Comparison of ENCODE assay signal across 8 mouse cellular contexts in genomic region chr12:87146966-87147365, GRCm38 (mm10). TPM values are rescaled to one million over a fixed set of nuclear protein-coding genes. Genes with fewer than 3 reads are reported as not detected.
A peak's percentile ranks its signal among the peaks of the same experiment; 100 is the strongest.
DNase-seq lines count a peak whose midpoint lies in the region; ATAC-seq and TF ChIP-seq lines count a peak whose summit lies in the region.

TSS of gene Gstz1 (plus strand) at chr12:87147165.

- peaks cover 10% of the 10 kb centered on the region for H3K9me3 ChIP-seq in embryonic facial prominence, embryonic 14.5 days (ENCODE audit: control insufficient read depth, low read length)
- no peaks in the 10 kb centered on the region for H3K9me3 ChIP-seq in limb, embryonic 13.5 days
- H3K9me3 ChIP-seq in midbrain, embryonic 16.5 days (replicated peaks; ENCODE audit: control insufficient read depth, low read length, poor library complexity, severe bottlenecking), result 0 out of 2 replicates have a peak, but pooled peaks cover 2% of the 10 kb centered on the region

- no peak for TF ChIP-seq CTCF in heart, adult 2 months (IDR thresholded peaks at IDR 0.05)

- ATAC-seq in embryonic facial prominence, embryonic 14.5 days (ENCODE audit: low read depth), result peak; percentile 87
- ATAC-seq in limb, embryonic 13.5 days (ENCODE audit: low FRiP score, low read depth), result peak; percentile 88
- ATAC-seq in midbrain, embryonic 16.5 days, result peak; percentile 92

- peak; percentile 92 for DNase-seq in 3T3-L1 (ENCODE audit: low read depth, low spot score)
- peak; percentile 69 to 77 for DNase-seq in adrenal gland, postnatal 4 days (ENCODE audit: low spot score in 2 of 2)
- peak; percentile 96 for DNase-seq in embryonic facial prominence, embryonic 14.5 days (ENCODE audit: low spot score)
- DNase-seq in heart, adult 2 months, result peak; percentile 86 to 90
- DNase-seq in kidney, adult 8-10 months, result peak; percentile 91
- DNase-seq in spleen, postnatal 14 days (ENCODE audit: low spot score in 2 of 2), result peak; percentile 83 to 87

- WGBS in embryonic facial prominence, embryonic 14.5 days, result under 1% methylated on average over 21 of the region's 27 CpGs
- under 1% methylated on average over 27 of the region's 27 CpGs for WGBS in heart, adult 2 months
- under 1% methylated on average over 27 of the region's 27 CpGs for WGBS in limb, embryonic 13.5 days
- 0% methylated on average over 27 of the region's 27 CpGs for WGBS in midbrain, embryonic 16.5 days

- no peaks in the 10 kb centered on the region for H3K79me2 ChIP-seq in heart, adult 2 months (replicated peaks; ENCODE audit: control insufficient read depth, insufficient read depth, low read length)

- no peak for TF ChIP-seq EP300 in heart, adult 2 months (IDR thresholded peaks at IDR 0.05; ENCODE audit: insufficient read depth, low read depth, low read length)

- H3K4me1 ChIP-seq in embryonic facial prominence, embryonic 14.5 days (ENCODE audit: control insufficient read depth, insufficient read depth, low read length), result 0 out of 2 replicates have a peak, but pooled peaks cover 4% of the 10 kb centered on the region
- H3K4me1 ChIP-seq in heart, adult 2 months (ENCODE audit: control insufficient read depth, insufficient read depth, low read length), result peaks cover 5% of the 10 kb centered on the region
- H3K4me1 ChIP-seq in limb, embryonic 13.5 days, result peaks cover 16% of the 10 kb centered on the region
- H3K4me1 ChIP-seq in midbrain, embryonic 16.5 days (ENCODE audit: control insufficient read depth, insufficient read depth, low read length), result peaks cover 17% of the 10 kb centered on the region

- peak within 1 kb of the TSS; percentile 80 for H3K9ac ChIP-seq in embryonic facial prominence, embryonic 14.5 days (ENCODE audit: low read depth, low read length)
- H3K9ac ChIP-seq in heart, adult 2 months (ENCODE audit: low read depth, low read length), result peak within 1 kb of the TSS; percentile 79
- peak within 1 kb of the TSS; percentile 80 for H3K9ac ChIP-seq in limb, embryonic 13.5 days
- peak within 1 kb of the TSS; percentile 88 for H3K9ac ChIP-seq in midbrain, embryonic 16.5 days (ENCODE audit: low read depth, low read length)

- 0 out of 2 replicates have a peak, but pooled peaks cover 8% of the 10 kb centered on the region for H3K36me3 ChIP-seq in embryonic facial prominence, embryonic 14.5 days (ENCODE audit: control insufficient read depth, insufficient read depth, low read length)
- H3K36me3 ChIP-seq in heart, adult 2 months (ENCODE audit: control insufficient read depth, insufficient read depth, low read length), result peaks cover 8% of the 10 kb centered on the region; the same call in 1 of the 2 replicates
- H3K36me3 ChIP-seq in limb, embryonic 13.5 days, result peaks cover 12% of the 10 kb centered on the region
- no peaks in the 10 kb centered on the region for H3K36me3 ChIP-seq in midbrain, embryonic 16.5 days (ENCODE audit: control insufficient read depth, insufficient read depth, low read length)

- H3K27ac ChIP-seq in embryonic facial prominence, embryonic 14.5 days (replicated peaks; ENCODE audit: low read depth, low read length), result peak within 1 kb of the TSS; percentile 92
- H3K27ac ChIP-seq in heart, adult 2 months, result peak within 1 kb of the TSS; percentile 89
- peak within 1 kb of the TSS; percentile 97 for H3K27ac ChIP-seq in limb, embryonic 13.5 days
- H3K27ac ChIP-seq in midbrain, embryonic 16.5 days (ENCODE audit: low read length), result peak within 1 kb of the TSS; percentile 99

- peak within 1 kb of the TSS; percentile 76 for H3K4me2 ChIP-seq in embryonic facial prominence, embryonic 14.5 days (ENCODE audit: low read depth, low read length)
- peak within 1 kb of the TSS; percentile 79 for H3K4me2 ChIP-seq in limb, embryonic 13.5 days (replicated peaks)
- peak within 1 kb of the TSS; percentile 70 for H3K4me2 ChIP-seq in midbrain, embryonic 16.5 days (ENCODE audit: low read length)

- TF ChIP-seq POLR2A in heart, adult 2 months (IDR thresholded peaks at IDR 0.05; ENCODE audit: insufficient read depth, low read depth, low read length), result no peak

- peak within 1 kb of the TSS; percentile 95 for H3K4me3 ChIP-seq in embryonic facial prominence, embryonic 14.5 days (ENCODE audit: low read depth, low read length)
- peak within 1 kb of the TSS; percentile 80 for H3K4me3 ChIP-seq in heart, adult 2 months
- peak within 1 kb of the TSS; percentile 71 for H3K4me3 ChIP-seq in limb, embryonic 13.5 days
- H3K4me3 ChIP-seq in midbrain, embryonic 16.5 days (ENCODE audit: low read depth, low read length), result peak within 1 kb of the TSS; percentile 94

- intact Hi-C loops in heart, adult 2 months (cut with DNase I), result loop anchor here (1.0 to 10.0 kb wide), 4 partner anchors 54 to 372 kb away; partner anchors contain the start of genes Ahsa1, Tmed8 and Vipas39

- no peaks in the 10 kb centered on the region for H3K27me3 ChIP-seq in embryonic facial prominence, embryonic 14.5 days (replicated peaks; ENCODE audit: control insufficient read depth, insufficient read depth, low read length)
- no peaks in the 10 kb centered on the region for H3K27me3 ChIP-seq in heart, adult 2 months (ENCODE audit: control insufficient read depth, insufficient read depth, low read length)
- H3K27me3 ChIP-seq in limb, embryonic 13.5 days, result no peaks in the 10 kb centered on the region
- H3K27me3 ChIP-seq in midbrain, embryonic 16.5 days (ENCODE audit: control insufficient read depth, insufficient read depth, low read depth, low read length), result no peaks in the 10 kb centered on the region

RNA-seq across cellular contexts. Expression of gene Gstz1, which starts in this region (rescaled TPM):
- total RNA-seq in adrenal gland, postnatal 4 days (2021), result 100 to 1,000 TPM in 1 of 2 experiments, 10 to 100 TPM in 1; 83.6 to 106 TPM
- polyA plus RNA-seq in embryonic facial prominence, embryonic 14.5 days (2014; fragmentation: Nextera tagmentation; extraction: Ambion mirVana), result 34.3 and 34.7 TPM in 2 replicates
- 10 to 100 TPM; 43.1 to 46.0 TPM for total RNA-seq in heart, adult 2 months (2021)
- 66.7 and 89.0 TPM in 2 replicates for polyA plus RNA-seq in heart, adult 2 months (2012; rRNA removed)
- 34.7 and 37.1 TPM in 2 replicates for polyA plus RNA-seq in limb, embryonic 13.5 days (2015; fragmentation: Nextera tagmentation; extraction: Ambion mirVana)
- polyA plus RNA-seq in midbrain, embryonic 16.5 days (2015; fragmentation: Nextera tagmentation; extraction: Ambion mirVana), result 25.1 and 31.5 TPM in 2 replicates

Comparison
In these comparisons a context has a peak if more than half of its experiments do, and no peak if none do; other contexts are left out.
1. Peak in every context shown above with its lines: DNase-seq, ATAC-seq, H3K4me3 ChIP-seq and H3K27ac ChIP-seq.